Mouse (Mus musculus): ENCODE data around the gene Heatr1. TPM values are rescaled to one million over a fixed set of nuclear protein-coding genes. Genes with fewer than 3 reads are reported as not detected.

Heatr1 gene
- polyA plus RNA-seq, 1 experiment from 2014 or later, result 3.9 TPM

DNA sequence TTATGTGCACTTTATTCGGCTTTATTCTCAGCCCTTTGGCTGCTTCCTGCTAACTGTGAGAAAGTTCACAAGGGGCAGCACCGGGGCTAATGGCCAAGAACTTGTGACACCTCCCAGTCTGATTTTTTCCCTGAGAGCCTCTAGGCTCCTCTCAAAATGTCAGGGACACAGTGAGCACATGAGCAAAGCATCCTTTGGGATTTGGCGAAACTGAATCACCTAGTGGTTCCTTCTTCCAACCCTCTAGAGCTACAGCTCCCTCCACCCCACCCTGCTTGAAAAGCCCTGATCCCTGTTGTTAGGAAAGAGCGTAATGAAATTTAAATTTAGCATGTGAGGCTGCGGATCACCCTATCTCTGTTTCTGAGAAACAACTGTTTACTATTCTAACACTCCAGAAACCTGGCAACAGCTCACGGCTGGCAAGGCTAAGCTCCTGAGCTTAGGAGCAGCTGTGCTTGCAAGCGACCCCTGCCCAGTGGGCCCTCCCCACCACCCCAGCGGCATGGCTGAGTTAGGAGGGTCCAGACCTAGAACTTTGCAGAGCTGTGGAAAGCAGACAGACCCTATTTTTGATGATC, 25.7 kb upstream of the Heatr1 start:
- no peaks in the 10 kb centered on the region for H3K9me3 ChIP-seq (ENCODE audit: control insufficient read depth)
- no peaks in the 10 kb centered on the region for H3K4me1 ChIP-seq (replicated peaks; ENCODE audit: control insufficient read depth, insufficient read depth, low read length)
- peak overlapping the region; percentile 32; the same call in 1 of the 2 replicates for H3K4me2 ChIP-seq (replicated peaks; ENCODE audit: low read depth)
- H3K4me3 ChIP-seq (ENCODE audit: low read depth, low read length), result no peak overlapping the region
- TF ChIP-seq CTCF (IDR thresholded peaks at IDR 0.05; ENCODE audit: low read depth), result no peak
- no peak for ATAC-seq
- H3K27me3 ChIP-seq (replicated peaks; ENCODE audit: control insufficient read depth, insufficient read depth, low read length), result no peaks in the 10 kb centered on the region
- 37% methylated on average over 8 of the region's 8 CpGs for WGBS
- H3K9ac ChIP-seq (ENCODE audit: low read depth, low read length), result no peak overlapping the region
- H3K27ac ChIP-seq (ENCODE audit: low read depth, low read length), result no peak overlapping the region
- no peaks in the 10 kb centered on the region for H3K36me3 ChIP-seq (ENCODE audit: control insufficient read depth, insufficient read depth)

DNA sequence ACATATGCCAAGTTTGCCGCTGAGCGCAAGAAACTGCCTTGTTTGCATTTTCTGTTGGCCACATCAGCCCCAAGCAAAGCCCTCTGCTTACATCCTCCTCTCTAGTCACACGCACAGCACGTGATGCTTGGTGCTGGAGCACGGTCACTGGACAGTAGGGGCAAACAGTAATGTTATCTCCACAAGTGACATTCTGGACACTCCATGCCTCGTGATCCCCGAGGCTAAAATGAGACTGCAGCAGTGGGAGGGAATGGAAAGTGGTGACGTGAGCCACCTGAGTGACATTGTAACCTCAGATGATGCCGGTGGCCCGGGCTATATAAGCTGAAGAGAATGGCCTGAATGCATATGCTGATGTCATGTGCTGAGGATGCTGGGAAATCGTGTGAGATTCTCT, 24.9 kb upstream of the Heatr1 start:
- Histone ChIP-seq H3K4me1 (replicated peaks; ENCODE audit: control insufficient read depth, insufficient read depth, low read length) (no peaks in the 10 kb centered on the region), H3K36me3 (ENCODE audit: control insufficient read depth, insufficient read depth) (no peaks in the 10 kb centered on the region), H3K27me3 (replicated peaks; ENCODE audit: control insufficient read depth, insufficient read depth, low read length) (no peaks in the 10 kb centered on the region), H3K9ac (ENCODE audit: low read depth, low read length) (no peak overlapping the region), H3K4me3 (ENCODE audit: low read depth, low read length) (no peak overlapping the region), H3K4me2 (replicated peaks; ENCODE audit: low read depth) (no peak overlapping the region), H3K27ac (ENCODE audit: low read depth, low read length) (no peak overlapping the region), H3K9me3 (ENCODE audit: control insufficient read depth) (no peaks in the 10 kb centered on the region)
- TF ChIP-seq CTCF (IDR thresholded peaks at IDR 0.05; ENCODE audit: low read depth), result no peak
- 83% methylated on average over 11 of the region's 11 CpGs for WGBS
- no peak for ATAC-seq

DNA sequence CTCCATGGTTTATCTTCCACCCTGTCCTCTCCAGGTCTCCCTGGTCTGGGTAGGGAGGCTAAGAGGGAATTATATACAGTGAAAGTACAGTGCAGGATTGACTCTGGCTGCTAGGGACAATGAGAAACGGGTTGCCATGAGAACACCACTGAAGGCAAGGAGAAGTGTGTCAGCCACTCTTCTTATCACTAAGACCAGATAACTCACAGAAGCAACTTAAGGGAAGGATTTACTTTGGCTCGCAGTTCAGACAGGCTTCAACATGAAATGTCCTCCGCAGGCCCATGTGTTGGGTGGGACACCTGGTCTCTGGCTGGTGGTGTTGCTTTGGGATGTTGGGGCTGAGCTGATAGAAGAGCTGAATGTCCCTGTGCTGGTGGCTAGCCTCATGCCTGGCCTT, 22.1 kb upstream of the Heatr1 start:
- 70% methylated on average over 3 of the region's 3 CpGs for WGBS
- H3K4me2 ChIP-seq (replicated peaks; ENCODE audit: low read depth), result no peak overlapping the region
- no peak overlapping the region for H3K27ac ChIP-seq (ENCODE audit: low read depth, low read length)
- ATAC-seq, result no peak
- H3K27me3 ChIP-seq (replicated peaks; ENCODE audit: control insufficient read depth, insufficient read depth, low read length), result no peaks in the 10 kb centered on the region
- H3K36me3 ChIP-seq (ENCODE audit: control insufficient read depth, insufficient read depth), result no peaks in the 10 kb centered on the region
- H3K9ac ChIP-seq (ENCODE audit: low read depth, low read length), result no peak overlapping the region
- no peak for TF ChIP-seq CTCF (IDR thresholded peaks at IDR 0.05; ENCODE audit: low read depth)
- no peaks in the 10 kb centered on the region for H3K9me3 ChIP-seq (ENCODE audit: control insufficient read depth)
- no peak overlapping the region for H3K4me3 ChIP-seq (ENCODE audit: low read depth, low read length)
- no peaks in the 10 kb centered on the region for H3K4me1 ChIP-seq (replicated peaks; ENCODE audit: control insufficient read depth, insufficient read depth, low read length)

DNA sequence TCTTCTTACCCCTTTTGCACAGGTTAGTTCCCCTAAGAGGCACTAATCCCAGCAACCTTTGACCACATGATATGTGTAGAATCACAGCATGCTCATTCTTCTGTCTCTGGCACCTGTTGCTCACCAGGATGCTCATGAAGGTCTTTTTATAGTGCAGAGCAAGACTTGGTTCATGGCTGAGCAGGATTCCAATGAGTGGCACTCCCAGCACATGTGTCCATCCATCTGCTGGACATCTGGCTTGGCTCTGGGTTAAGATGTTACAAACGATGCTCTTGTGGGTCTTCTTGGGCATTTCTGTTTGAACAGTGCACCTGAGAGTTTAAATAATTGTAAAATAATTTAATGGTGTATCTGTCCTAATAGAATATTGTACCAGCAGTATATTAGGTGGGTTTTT, 18.0 kb upstream of the Heatr1 start:
- H3K27ac ChIP-seq (ENCODE audit: low read depth, low read length), result no peak overlapping the region
- H3K36me3 ChIP-seq (ENCODE audit: control insufficient read depth, insufficient read depth), result no peaks in the 10 kb centered on the region
- H3K9me3 ChIP-seq (ENCODE audit: control insufficient read depth), result no peaks in the 10 kb centered on the region
- no peak for ATAC-seq
- no peaks in the 10 kb centered on the region for H3K27me3 ChIP-seq (replicated peaks; ENCODE audit: control insufficient read depth, insufficient read depth, low read length)
- no peak for TF ChIP-seq CTCF (IDR thresholded peaks at IDR 0.05; ENCODE audit: low read depth)
- WGBS, result 59% methylated on average over 1 of the region's 1 CpGs
- H3K4me1 ChIP-seq (replicated peaks; ENCODE audit: control insufficient read depth, insufficient read depth, low read length), result no peaks in the 10 kb centered on the region
- H3K9ac ChIP-seq (ENCODE audit: low read depth, low read length), result no peak overlapping the region
- H3K4me3 ChIP-seq (ENCODE audit: low read depth, low read length), result no peak overlapping the region
- H3K4me2 ChIP-seq (replicated peaks; ENCODE audit: low read depth), result no peak overlapping the region

DNA sequence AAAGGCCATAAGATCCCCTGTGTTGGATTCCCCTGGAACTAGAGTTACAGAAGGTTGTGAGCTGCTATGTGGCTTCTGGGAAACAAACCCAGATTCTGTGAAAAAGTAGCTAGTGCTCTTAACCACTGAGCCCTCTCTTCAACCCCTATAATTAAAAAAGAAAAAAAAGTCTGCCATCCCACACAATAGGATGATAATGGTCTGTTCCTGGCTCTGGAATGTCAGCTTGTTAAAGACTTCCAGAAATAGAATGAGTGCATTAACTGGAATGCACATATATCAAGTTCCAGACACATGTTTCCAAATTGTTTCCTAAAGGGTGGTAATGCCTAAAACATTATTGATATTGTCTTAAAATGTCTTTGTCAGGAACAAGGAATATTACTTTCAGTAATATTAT, 10.0 kb upstream of the Heatr1 start:
- no peak overlapping the region for H3K27ac ChIP-seq (ENCODE audit: low read depth, low read length)
- H3K4me3 ChIP-seq (ENCODE audit: low read depth, low read length), result no peak overlapping the region
- no peaks in the 10 kb centered on the region for H3K9me3 ChIP-seq (ENCODE audit: control insufficient read depth)
- no peak overlapping the region for H3K9ac ChIP-seq (ENCODE audit: low read depth, low read length)
- H3K4me1 ChIP-seq (replicated peaks; ENCODE audit: control insufficient read depth, insufficient read depth, low read length), result no peaks in the 10 kb centered on the region
- no peak for ATAC-seq
- H3K4me2 ChIP-seq (replicated peaks; ENCODE audit: low read depth), result no peak overlapping the region
- no peaks in the 10 kb centered on the region for H3K27me3 ChIP-seq (replicated peaks; ENCODE audit: control insufficient read depth, insufficient read depth, low read length)
- no peaks in the 10 kb centered on the region for H3K36me3 ChIP-seq (ENCODE audit: control insufficient read depth, insufficient read depth)
- TF ChIP-seq CTCF (IDR thresholded peaks at IDR 0.05; ENCODE audit: low read depth), result no peak

DNA sequence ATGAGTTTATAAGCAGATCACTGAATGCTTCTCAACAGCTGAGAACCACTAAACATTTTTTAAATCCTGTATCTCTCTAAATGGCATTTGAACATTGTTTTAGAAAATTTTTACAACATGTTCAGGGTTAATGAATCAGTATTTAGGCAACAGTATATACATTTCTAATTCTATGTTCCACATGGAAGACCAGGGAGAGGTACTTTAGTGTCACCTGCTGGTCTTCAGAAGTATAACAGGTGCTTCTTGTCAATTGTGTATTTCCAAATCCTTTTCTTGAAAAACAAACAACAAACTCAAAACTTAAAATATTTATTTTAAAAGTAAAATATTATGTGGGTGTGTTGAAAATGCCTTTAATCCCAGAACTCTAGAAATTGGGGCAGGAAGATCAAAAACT, 8.5 kb upstream of the Heatr1 start:
- Histone ChIP-seq H3K9ac (ENCODE audit: low read depth, low read length) (no peak overlapping the region), H3K4me2 (replicated peaks; ENCODE audit: low read depth) (no peak overlapping the region), H3K4me1 (replicated peaks; ENCODE audit: control insufficient read depth, insufficient read depth, low read length) (no peaks in the 10 kb centered on the region), H3K27me3 (replicated peaks; ENCODE audit: control insufficient read depth, insufficient read depth, low read length) (no peaks in the 10 kb centered on the region), H3K36me3 (ENCODE audit: control insufficient read depth, insufficient read depth) (no peaks in the 10 kb centered on the region), H3K27ac (ENCODE audit: low read depth, low read length) (no peak overlapping the region), H3K9me3 (ENCODE audit: control insufficient read depth) (no peaks in the 10 kb centered on the region), H3K4me3 (ENCODE audit: low read depth, low read length) (no peak overlapping the region)
- peak; percentile 85 for TF ChIP-seq CTCF (IDR thresholded peaks at IDR 0.05; ENCODE audit: low read depth)
- no peak for ATAC-seq

DNA sequence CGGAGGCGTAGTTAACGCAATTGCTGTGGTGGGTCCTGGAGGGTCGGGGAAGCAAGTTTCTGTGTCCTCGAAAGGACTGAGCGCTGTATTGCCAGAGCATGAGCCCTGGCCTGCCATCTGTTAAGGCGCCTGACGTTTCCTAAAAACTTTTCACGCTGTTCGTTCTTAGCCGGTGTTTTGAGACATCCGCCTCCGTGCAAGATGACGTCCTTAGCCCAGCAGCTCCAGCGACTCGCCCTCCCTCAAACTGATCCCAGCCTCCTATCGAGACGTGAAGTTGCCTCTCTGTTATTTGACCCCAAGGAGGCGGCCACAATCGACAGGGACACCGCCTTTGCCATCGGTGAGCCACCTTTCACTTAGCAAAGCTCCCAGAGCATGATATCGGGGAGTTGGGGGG, 744 bp downstream of the Heatr1 start:
- H3K9ac ChIP-seq (ENCODE audit: low read depth, low read length), result peak overlapping the region; percentile 70
- no peaks in the 10 kb centered on the region for H3K4me1 ChIP-seq (replicated peaks; ENCODE audit: control insufficient read depth, insufficient read depth, low read length)
- TF ChIP-seq CTCF (IDR thresholded peaks at IDR 0.05; ENCODE audit: low read depth), result no peak
- no peaks in the 10 kb centered on the region for H3K27me3 ChIP-seq (replicated peaks; ENCODE audit: control insufficient read depth, insufficient read depth, low read length)
- peak overlapping the region; percentile 96 for H3K4me3 ChIP-seq (ENCODE audit: low read depth, low read length)
- under 1% methylated on average over 23 of the region's 23 CpGs for WGBS
- H3K4me2 ChIP-seq (replicated peaks; ENCODE audit: low read depth), result peak overlapping the region; percentile 91
- peaks cover 14% of the 10 kb centered on the region; the same call in 1 of the 2 replicates for H3K36me3 ChIP-seq (ENCODE audit: control insufficient read depth, insufficient read depth)
- no peak overlapping the region for H3K27ac ChIP-seq (ENCODE audit: low read depth, low read length)
- ATAC-seq, result peak; percentile 14; the same call in 1 of the 2 replicates
- no peaks in the 10 kb centered on the region for H3K9me3 ChIP-seq (ENCODE audit: control insufficient read depth)

All from intestine, postnatal 0 days (tissue).